Mouse (Mus musculus) adipocyte (in vitro differentiated cells): ENCODE measurements at regions not wholly inside any gene's neighbourhood (a gene's known extent, or its start where the extent isn't known, plus 50 kb on each side); places are given as distances from the start of the nearest gene placed in this dataset.

Experiments
- DNase-seq: peaks from one replicate; pipeline ENCODE4 v3.0.0-alpha.2; 2016; ENCODE audit warnings: low spot score

DNA sequence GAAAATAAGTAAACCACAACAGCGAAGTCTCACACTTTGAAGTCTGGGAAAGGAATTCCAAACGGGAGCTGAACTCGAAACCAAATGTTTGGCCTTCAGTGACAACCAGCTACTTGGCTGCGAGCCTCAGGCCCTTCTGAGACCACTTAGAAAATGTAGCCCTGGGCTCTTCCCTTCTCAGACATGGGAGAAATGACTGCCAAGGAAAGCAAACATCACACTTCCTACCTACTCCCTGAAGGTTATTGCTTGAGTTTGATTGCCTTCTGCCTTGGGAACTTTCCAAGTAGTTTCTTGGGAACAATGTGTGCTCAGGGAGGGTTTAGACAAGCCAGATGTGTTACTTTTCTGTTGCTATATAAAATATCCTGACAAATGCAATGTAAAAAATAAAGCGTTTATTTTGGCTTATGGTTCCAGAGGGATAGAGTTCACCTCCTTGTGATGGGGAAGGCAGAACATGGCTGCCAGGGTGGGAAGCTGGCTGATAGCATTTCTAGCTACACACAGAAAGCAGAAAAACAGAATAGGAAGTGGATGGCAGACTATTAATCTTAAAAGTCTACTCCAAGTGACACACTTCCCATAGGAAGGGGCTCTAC lies 194.8 kb upstream of the Rack1 start:
- DNase-seq: no peak

- peak; percentile 8 for DNase-seq
Observed at GRCm38 (mm10) chr11:48601096-48601495, 199.0 kb upstream of the Rack1 start.

GRCm38 (mm10) chr11:48599573-48600127 lies 200.5 kb upstream of the Rack1 start:
- DNase-seq: no peak

- DNase-seq: no peak
Observed at GRCm38 (mm10) chr11:48599033-48599432, 201.1 kb upstream of the Rack1 start.

DNA sequence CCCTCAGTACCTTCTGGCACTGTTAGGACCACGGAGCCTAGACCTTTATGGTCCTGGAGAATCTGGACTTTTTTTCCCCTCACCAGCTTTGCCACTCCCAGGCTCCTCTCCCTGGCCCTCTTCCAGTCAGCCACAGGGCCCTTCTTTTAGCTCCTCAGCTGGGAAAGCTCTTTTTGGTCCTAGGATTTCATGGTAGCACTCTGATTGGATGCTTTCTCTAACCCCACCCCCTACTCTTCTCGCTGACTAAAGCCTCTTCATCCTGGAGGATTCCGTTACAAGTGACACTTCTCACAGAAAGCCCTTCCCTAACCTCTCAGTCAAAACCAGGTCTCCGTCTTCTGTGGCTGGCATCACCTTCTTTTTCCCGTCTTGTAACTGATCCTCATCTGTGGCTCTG lies 205.7 kb upstream of the Rack1 start:
- DNase-seq: no peak

DNA sequence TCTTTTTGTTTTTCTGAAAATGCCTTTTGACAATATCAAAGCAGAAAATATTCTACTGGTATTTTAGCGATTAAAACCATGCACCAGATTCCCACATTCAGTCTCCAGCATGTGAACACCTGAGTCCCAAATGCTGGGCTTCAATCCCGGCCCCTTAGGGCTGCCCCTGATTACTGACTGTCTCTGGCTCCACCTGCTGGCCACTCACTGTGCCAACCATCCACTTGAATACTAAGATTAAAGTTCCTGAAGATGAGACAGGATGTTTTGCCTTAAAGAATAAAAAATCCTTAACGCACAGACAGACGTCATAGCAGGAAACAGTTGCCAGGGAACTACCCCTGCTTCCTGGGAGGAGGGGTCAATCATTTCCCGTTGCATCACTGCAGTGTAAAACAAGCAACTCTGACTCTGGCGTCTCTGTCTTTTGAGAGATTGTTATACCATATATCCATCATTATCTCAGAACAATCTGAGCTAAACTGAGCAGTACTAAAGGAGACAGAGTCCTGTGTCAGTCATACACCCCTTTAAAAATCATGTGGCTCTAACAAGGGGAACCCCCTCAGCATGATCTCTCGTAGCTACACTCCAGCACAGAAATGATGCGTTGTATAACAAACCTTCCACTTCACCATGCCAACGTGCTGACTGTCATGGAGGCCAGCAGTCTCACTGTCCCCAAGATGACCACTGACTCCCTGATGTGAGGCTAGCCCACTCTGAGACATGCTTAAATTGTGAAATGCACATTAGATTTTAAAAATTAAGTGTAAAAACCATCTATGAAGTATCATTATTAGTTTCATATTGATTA lies 211.1 kb upstream of the Rack1 start:
- DNase-seq: peak; percentile 35

DNA sequence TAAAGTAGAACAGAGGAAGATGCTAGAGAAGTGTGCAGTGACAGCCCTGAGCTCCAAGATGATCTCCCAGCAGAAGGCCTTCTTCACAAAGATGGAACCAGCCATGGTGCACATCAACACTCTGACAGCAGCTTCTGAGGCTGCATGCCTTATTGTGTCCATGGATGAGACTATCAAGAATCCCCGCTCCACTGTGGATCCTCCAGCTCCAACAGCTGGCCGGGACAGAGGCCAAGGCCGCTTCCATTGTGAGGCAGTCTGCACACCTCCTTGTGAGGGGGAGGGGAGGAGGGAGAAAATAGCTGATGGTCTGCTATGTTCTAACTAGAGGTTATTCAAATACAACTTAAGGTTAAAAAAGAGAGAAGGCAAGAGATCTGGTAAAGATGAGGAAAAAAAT lies 231.4 kb upstream of the Rack1 start:
- no peak for DNase-seq

- no peak for DNase-seq
Observed at GRCm38 (mm10) chr11:48567583-48568562, 232.3 kb upstream of the Rack1 start.

DNA sequence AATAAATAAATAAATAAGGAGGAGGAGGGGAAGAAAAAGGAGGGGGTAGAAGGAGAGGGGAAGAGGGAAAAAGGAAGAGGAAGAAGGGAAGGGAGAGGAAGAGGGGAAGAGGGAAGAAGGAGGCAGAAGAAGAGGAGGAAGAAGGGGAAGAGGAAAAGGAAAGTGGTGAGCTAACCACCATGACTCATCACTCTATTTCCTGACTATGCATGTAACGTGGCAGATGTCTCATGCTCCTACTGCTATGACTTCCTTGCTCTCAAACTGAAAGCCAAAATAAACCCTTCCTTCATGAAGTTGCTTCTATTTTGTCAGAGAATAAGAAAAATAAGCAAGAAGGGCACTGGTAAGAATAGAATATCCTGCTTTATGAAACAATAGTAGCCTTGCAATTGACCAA lies 242.1 kb upstream of the Rack1 start:
- DNase-seq: no peak

DNA sequence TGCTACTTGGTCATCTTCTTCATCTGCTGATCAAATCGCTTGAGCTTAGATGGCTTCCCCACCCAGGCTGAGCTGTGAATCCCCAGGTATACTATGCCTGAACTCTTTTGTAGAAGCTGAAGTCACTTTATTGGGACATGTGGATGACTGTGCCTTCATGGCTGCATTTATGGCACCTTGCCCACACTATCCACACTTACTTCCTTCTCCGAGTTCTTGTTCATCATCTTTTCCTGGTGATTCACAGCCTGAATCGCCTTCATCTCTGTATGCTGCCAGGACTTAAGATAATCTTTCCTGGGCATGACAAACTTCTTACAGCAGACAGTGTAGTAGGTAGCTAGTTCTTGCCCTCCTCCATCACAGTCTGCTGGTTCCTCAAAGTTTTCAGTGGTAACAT lies 248.1 kb upstream of the Rack1 start:
- no peak for DNase-seq

GRCm38 (mm10) chr11:48551201-48551600 lies 248.9 kb upstream of the Rack1 start:
- DNase-seq: no peak

DNA sequence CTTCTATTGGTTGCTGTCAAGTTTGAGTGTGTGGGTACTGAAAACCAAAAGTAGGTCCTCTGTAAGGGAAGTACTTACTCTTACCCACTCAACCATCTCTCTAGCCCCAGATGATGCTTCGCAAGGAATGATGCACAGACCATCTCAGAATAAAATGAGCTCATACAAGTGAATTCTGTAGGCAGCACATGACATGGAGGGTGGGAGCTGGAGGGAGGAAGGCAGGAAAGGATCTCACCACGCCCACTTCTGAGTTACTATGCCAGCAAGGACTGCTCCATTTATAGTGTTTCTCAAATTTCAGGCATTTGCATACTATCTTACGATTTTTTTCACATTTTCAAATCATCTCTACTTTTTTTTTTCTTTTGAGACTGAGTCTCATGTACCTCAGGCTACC lies 273.8 kb upstream of the Rack1 start:
- no peak for DNase-seq

- no peak for DNase-seq
Observed at GRCm38 (mm10) chr11:48525517-48525916, 274.6 kb upstream of the Rack1 start.

GRCm38 (mm10) chr11:48506886-48507285 lies 293.2 kb upstream of the Rack1 start:
- DNase-seq: no peak

DNA sequence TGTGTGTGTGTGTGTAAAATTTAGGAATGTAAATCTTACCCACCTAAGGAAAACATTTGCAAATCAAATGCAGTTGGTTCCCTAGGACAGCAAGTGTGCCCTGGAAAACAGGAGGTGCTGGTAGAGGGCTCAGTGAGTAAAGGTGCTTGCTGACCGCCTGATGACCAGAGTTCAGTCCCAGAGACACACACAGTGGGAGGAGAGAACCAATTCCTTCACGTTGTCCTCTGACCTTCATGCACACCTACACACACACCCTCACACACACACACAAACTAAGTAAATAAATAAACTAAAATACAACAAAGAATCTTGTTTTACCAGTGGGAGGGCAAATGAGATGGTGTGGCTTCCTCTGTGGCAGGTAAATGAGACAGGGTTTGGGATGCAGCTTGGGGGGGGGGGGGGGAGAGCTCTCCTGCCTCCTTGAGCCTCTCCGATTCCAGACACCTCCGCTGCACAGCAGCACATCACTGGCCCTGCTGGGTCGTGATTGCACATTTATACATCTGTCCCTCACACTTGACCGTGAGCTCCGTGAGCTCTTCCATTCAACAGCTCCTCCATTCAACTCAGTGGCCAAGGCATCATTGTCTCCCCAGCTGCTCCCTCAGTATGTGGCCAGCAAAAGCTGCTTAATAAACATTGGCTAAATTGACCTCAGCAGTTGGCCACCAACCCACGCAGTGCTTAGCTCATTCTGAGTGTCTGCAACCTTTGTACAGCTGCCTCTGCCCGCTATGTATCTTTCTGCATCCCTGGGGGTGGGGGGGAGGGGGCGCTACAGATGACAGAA lies 297.9 kb upstream of the Rack1 start:
- DNase-seq: no peak

DNA sequence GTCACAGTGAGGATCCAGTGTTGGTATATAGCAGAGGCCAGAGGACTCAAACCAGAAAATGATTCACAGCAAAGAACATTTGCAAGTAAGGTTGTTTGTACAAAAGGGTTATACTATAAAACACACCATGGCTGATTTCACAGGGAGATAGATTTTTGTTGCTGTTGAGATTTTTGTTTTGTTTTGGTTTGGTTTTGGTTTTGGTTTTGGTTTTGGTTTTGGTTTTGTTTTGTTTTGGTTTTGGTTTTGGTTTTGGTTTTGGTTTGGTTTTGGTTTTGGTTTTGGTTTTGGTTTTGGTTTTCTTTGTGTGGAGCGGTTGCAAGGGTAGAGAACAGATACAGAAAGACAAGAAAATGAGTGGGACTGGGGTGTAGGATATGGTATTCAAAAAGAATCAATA lies 301.1 kb upstream of the Rack1 start:
- no peak for DNase-seq

DNA sequence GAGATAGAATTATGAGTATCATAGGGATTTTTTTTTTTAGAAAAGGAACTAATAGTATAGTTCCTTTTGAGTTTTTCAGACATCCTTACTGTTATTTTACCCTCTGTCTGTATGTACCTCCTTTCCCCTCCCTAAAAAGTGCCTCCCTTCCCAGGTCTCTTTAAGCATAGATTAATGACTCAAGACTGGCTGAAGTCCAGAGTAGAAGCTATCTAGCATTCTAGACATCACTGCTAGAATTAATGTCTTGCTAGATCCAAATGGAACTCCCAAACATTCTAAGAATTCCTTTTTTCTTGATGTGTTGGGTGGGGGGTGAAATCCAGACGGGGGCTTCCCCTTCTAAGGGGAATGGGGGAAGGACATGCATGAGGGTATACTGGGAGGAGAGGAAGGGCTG lies 311.8 kb upstream of the Rack1 start:
- no peak for DNase-seq

GRCm38 (mm10) chr11:48464036-48464435 lies 336.1 kb upstream of the Rack1 start:
- DNase-seq: no peak

DNA sequence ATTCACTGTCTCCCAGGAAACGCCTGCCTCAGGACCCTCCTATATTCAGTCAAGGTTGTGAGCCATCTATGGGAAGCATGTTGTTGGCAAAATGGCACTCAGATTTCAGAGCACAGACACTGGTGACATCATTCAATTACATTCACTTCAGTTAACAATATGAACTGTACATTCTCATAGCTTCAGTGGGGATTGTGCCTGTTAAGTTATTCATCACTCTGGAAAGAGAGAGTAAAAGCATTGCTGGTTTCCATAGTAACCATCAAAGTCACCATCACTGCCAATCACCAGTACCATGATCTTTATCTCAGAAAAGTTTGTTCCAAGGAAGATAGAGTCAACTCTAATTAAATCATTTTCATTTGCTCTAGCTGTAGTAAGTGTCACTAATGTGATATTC lies 350.2 kb upstream of the Rack1 start:
- no peak for DNase-seq

DNA sequence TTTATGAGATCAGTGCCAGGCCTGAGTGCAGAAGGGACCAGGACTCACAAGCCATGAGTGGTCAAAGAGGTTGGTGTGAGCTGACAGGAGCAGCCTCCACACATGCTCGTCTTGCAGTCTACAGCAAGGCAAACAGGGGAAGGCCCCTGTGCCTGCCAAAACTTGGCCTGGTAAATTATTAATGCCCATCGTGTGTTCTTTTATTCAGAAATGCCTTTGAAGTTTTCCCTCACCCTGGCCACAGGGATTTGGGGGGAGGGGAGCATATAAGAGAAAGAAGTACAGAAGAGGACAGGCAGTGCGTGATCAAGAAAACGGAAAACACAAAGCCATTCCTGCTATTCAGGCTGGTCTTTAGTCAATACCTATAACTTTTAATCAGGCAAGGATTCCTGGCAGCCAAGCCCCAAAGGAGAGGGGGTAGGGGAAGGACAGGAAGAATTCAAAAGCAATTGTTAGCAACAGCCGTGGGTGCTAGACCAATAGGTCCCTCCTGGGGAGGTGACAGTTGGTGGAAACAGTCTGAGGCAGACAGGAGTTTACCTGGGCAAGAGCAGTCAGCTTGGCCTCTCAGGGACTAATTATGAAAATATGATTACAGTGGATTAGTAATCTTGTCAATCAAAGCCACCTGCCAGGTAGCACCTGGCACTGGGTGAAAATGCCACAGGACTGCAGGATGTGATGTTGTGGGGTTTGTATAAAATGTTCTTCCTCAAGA lies 357.4 kb upstream of the Rack1 start:
- no peak for DNase-seq

- no peak for DNase-seq
Observed at GRCm38 (mm10) chr11:48436712-48437111, 363.4 kb upstream of the Rack1 start.
